Mouse (Mus musculus) forebrain, postnatal 0 days (tissue): ENCODE measurements around the gene Gid8. TPM values are rescaled to one million over a fixed set of nuclear protein-coding genes. Genes with fewer than 3 reads are reported as not detected.
A peak's percentile ranks its signal among the peaks of the same experiment; 100 is the strongest.
"Not testable (repeated sequence)": the region's sequence is repeated elsewhere in the genome, so short reads cannot be mapped to it uniquely, and the experiment has no call there.

Source experiments
- ATAC-seq: fragments of 200-750 bp; cut with Nextera tagmentation; 2 replicates; pipeline ENCODE4 v1.8.0; 2017; ENCODE audit warnings: mild to moderate bottlenecking, moderate library complexity
- DNase-seq: peaks from one replicate; pipeline ENCODE4 v3.0.0-alpha.2; 2015
- H3K27ac ChIP-seq: fragments of 300-500 bp; sonication (generic); 2 replicates; pipeline ENCODE4 v1.5.1; 2014; ENCODE audit warnings: low read depth, mild to moderate bottlenecking, antibody characterized with exemption, low read length, moderate library complexity, mixed read lengths
- H3K27me3 ChIP-seq: fragments of 300-500 bp; sonication (generic); 2 replicates; pipeline ENCODE4 v1.6.1; 2014; ENCODE audit warnings: mild to moderate bottlenecking, low read length, mixed read lengths; ENCODE audit not compliant: insufficient read depth
- H3K36me3 ChIP-seq: fragments of 300-500 bp; sonication (generic); 2 replicates; pipeline ENCODE4 v1.6.1; 2014; ENCODE audit warnings: mild to moderate bottlenecking, moderate library complexity; ENCODE audit not compliant: insufficient read depth
- H3K4me1 ChIP-seq: fragments of 300-500 bp; sonication (generic); 2 replicates; pipeline ENCODE4 v1.6.1; 2014; ENCODE audit warnings: antibody characterized with exemption; ENCODE audit not compliant: insufficient read depth
- H3K4me2 ChIP-seq: fragments of 300-500 bp; sonication (generic); 2 replicates; pipeline ENCODE4 v1.6.1; 2014; ENCODE audit warnings: low read depth, mild to moderate bottlenecking, moderate library complexity
- H3K4me3 ChIP-seq: fragments of 300-500 bp; sonication (generic); 2 replicates; pipeline ENCODE4 v1.5.1; 2014; ENCODE audit warnings: low read depth, low read length, mixed read lengths
- H3K9ac ChIP-seq: fragments of 300-500 bp; sonication (generic); 2 replicates; pipeline ENCODE4 v1.6.1; 2014; ENCODE audit warnings: mild to moderate bottlenecking
- H3K9me3 ChIP-seq: fragments of 300-500 bp; sonication (generic); 2 replicates; pipeline ENCODE4 v1.6.1; 2016; ENCODE audit warnings: low read length
- CTCF ChIP-seq: sonication (generic); IDR thresholded peaks from 2 replicates; pipeline ENCODE4 v1.5.1; 2016; ENCODE audit warnings: antibody characterized with exemption, control low read depth, low read depth
- WGBS: fragments of 180-500 bp; shearing (Covaris S2); extraction: QIAGEN DNeasy Blood & Tissue Kit; methylation state at CpG from one replicate; pipeline ENCODE4 v1.1.7; 2014; 5-methylcytosine and 5-hydroxymethylcytosine counted together
- polyA plus RNA-seq: library from polyadenylated mRNA; unstranded; fragments of >200 nt; fragmentation: Nextera tagmentation; extraction: Ambion mirVana; gene quantifications from 2 replicates; pipeline ENCODE4 v1.2.1, GENCODE M21; 2015
- total RNA-seq: library from RNA; depleted of rRNA; stranded (reverse); fragments of >200 nt; gene quantifications from 2 replicates; pipeline ENCODE4 v1.2.3, GENCODE M21; 2014

Gene Gid8
- total and polyA plus RNA-seq, 2 experiments from 2014 or later, result 50.6 to 69.9 TPM

DNA sequence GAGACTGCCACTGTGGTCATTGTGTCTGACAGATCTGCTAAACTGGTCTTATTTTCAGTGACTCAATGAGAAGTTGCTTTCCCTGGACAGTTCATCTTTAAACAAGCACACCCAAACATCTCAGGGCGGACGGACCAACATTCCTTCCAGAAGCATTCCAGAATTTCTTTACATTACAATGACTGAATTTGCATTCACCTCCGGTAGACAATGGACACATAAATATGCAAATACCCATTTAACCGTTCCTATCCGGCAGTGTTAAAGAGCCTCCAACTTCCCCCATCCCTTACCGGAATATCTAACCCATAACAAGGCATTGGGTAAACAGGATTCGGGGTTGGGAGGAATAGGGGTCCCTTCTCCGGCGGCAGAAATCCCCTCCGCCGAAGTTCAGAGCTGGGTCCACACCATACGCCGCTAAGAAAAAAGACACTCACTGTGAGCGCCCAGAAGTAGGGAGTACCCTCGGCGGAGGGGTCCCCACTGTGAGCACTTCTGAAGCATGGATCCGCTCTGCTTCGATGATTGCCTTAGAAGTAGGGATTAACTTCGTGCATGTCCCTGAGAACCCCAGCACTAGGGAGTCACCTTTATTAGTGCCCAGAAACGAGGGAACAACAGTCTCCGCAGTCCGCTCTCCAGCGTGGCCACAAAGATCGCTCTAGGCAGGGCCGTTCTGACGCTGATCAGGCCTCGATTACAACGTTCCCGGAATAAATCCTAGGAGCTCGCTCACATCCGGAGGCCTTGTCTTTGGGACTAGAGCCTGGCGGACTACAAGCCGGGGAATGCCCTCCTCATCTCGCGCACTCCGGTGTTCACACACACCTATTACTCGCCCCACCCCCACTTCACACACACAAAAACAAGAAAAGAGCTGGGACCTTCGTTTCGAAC, 644 bp upstream of the Gid8 start:
- Histone ChIP-seq H3K9ac (peak overlapping the region; percentile 95), H3K4me2 (peak overlapping the region; percentile 80), H3K27ac (peak overlapping the region; percentile 83), H3K4me1 (peaks cover 16% of the 10 kb centered on the region), H3K4me3 (peak overlapping the region; percentile 100), H3K9me3 (no peaks in the 10 kb centered on the region), H3K36me3 (peaks cover 9% of the 10 kb centered on the region), H3K27me3 (no peaks in the 10 kb centered on the region)
- ATAC-seq (peak; percentile 57), DNase-seq (no peak)
- no peak for TF ChIP-seq CTCF
- WGBS, result under 1% methylated on average over 39 of the region's 39 CpGs

DNA sequence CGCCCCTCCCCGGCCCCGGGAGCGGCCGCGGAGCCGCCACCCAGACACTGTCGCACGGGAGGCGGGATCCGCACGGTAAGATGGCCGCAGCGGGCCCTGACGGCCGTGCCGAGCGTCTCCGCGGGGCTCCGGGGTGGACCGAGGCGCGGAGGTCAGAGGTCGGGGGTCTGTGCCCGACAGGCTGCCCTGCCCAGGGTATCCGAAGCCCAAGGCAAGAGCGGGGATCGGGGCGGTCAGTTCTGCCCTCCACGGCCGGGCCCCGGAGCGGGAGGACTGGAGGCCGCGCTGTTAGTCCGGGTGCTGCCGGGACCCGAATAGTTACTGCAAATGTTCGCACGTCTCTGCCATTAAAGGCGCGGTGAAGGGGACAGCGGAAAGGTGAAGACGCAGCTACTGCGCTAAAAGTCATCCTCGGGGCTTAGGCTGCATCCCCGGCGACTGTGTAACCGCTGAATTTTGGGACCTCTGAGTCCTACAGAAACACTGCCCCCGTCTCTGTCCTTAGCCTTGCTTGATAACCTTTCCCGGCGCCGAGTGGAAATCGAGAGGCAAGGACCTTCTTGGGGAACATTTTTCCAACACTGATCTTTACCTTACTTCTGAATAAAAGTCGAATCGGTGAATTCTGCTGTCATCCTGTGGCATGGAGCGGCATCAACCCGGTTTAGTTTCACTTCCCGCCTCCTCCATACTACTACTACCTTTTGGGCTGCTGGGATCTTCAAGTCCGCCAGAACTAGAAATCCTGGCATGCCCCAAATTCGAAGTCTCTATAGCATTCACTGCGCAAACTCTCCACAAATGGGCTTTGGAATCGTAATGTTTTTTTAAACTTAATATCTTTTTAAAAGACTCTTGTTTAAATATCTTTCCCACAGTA, 599 bp downstream of the Gid8 start:
- Histone ChIP-seq H3K9me3 (no peaks in the 10 kb centered on the region), H3K36me3 (peaks cover 15% of the 10 kb centered on the region), H3K4me3 (peak overlapping the region; percentile 100), H3K27ac (peak overlapping the region; percentile 86), H3K27me3 (no peaks in the 10 kb centered on the region), H3K4me2 (peak overlapping the region; percentile 75), H3K9ac (peak overlapping the region; percentile 95), H3K4me1 (peaks cover 16% of the 10 kb centered on the region)
- TF ChIP-seq CTCF, result no peak
- DNase-seq (no peak), ATAC-seq (no peak; the same call in 1 of the 2 replicates)
- WGBS, result 6% methylated on average over 63 of the region's 64 CpGs

DNA sequence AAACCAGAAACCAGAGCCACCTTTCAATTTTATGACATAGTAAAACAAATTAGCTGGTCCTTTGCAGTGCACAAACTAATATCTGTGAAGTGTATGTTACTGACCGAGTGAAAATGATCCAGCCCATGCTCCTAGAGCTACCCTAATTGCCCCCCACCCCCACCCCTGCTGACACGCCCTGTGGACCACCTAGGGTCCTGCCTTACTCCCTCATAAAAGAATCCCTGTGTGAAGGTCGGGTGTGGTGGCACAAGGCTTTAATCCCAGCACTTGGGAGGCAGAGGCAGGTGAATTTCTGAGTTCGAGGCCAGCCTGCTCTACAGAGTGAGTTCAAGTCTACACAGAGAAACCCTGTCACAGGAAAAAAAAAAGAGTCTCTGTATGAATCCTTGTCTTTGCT, 1.6 kb downstream of the Gid8 start:
- WGBS, result 61% methylated on average over 4 of the region's 4 CpGs
- ATAC-seq (no peak), DNase-seq (no peak)
- Histone ChIP-seq H3K4me3 (no peak overlapping the region; the same call in 1 of the 2 replicates), H3K4me2 (peak overlapping the region; percentile 75; the same call in 1 of the 2 replicates), H3K27me3 (no peaks in the 10 kb centered on the region), H3K9ac (0 out of 2 replicates have a peak overlapping the region, but pooled peaks have one; percentile 95), H3K36me3 (peaks cover 19% of the 10 kb centered on the region), H3K4me1 (peaks cover 16% of the 10 kb centered on the region), H3K9me3 (no peaks in the 10 kb centered on the region), H3K27ac (no peak overlapping the region)
- TF ChIP-seq CTCF, result no peak

DNA sequence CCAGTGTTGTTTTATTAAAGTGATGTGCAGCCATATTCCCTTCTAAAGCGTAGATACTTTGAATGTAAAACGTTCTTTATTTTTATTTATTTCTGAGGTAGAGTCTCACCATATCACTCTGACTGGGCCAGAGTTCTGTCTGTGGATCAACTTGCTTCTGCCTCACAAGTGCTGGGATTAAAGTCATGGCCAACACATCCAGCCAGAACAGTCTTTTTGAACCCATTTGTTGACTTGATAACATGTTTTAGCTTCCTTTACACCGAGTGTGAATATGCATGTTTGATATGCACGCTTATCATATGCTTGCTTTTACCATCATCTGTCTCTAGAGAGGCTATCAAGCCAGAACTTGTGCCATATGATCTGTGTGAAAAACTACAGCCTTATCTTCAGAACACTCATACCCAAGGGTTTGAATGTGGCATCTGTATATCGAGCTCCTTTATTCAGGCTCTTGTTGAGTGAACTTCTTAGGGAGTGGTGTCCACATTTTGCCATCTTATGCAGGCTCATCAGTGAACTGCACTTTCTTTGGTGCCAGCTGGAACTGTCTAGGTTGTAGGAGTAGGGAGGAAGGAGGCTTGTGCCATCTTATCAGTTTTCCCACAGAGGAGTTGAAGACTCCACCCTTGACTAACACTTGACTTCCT, 2.2 kb downstream of the Gid8 start:
- H3K9me3 ChIP-seq, result no peaks in the 10 kb centered on the region
- H3K27ac ChIP-seq, result no peak overlapping the region
- ATAC-seq (no peak), DNase-seq (no peak)
- H3K4me1 ChIP-seq, result peaks cover 16% of the 10 kb centered on the region
- H3K4me3 ChIP-seq, result no peak overlapping the region
- peaks cover 26% of the 10 kb centered on the region for H3K36me3 ChIP-seq
- TF ChIP-seq CTCF, result no peak
- no peak overlapping the region for H3K9ac ChIP-seq
- no peak overlapping the region for H3K4me2 ChIP-seq
- WGBS, result 87% methylated on average over 5 of the region's 5 CpGs
- no peaks in the 10 kb centered on the region for H3K27me3 ChIP-seq

DNA sequence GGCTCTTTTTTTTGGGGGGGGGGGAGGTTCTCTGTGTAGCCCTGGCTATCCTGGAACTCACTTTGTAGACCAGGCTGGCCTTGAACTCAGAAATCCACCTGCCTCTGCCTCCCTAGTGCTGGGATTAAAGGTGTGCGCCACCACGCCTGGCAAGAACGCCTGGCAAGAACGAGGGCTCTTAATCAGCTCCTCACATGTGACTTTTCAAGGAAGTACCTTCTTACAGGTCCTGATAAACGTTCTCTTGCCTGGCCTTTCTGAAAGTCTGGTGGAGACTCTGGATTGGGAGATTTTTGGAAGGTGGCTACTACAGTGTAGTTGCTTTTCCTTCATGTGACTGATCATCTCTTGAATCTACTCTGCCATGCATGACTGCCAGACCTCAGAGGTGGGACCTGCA, 12.8 kb downstream of the Gid8 start:
- H3K4me2 ChIP-seq, H3K9ac ChIP-seq, H3K27me3 ChIP-seq, H3K4me3 ChIP-seq, H3K4me1 ChIP-seq, ATAC-seq, H3K9me3 ChIP-seq, H3K27ac ChIP-seq, DNase-seq: not testable (repeated sequence)
- H3K36me3 ChIP-seq, result peaks cover 54% of the 10 kb centered on the region
- 96% methylated on average over 5 of the region's 5 CpGs for WGBS

DNA sequence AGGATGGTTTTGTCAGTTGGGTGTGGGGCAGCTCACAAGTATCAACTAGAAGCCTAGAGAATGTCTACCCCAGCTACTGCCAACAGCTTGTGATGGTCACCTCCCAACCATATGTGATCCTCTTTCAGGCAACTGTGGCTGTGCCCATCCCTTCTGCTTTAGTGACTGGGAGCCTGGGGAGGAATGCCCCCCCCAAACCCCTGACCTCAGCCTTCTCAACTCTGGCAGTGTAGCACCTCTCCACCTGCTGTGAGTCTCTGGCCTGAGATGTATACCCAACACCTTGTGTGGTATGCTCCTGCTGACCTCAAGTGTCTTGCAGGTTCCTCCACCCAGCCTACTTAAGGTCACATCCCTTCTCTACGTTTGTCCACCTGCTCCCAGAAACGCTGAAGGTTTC, 13.9 kb downstream of the Gid8 start:
- ATAC-seq (no peak), DNase-seq (no peak)
- no peaks in the 10 kb centered on the region for H3K4me1 ChIP-seq
- peaks cover 46% of the 10 kb centered on the region for H3K36me3 ChIP-seq
- no peak overlapping the region for H3K27ac ChIP-seq
- no peak overlapping the region for H3K4me3 ChIP-seq
- no peak for TF ChIP-seq CTCF
- no peaks in the 10 kb centered on the region for H3K9me3 ChIP-seq
- no peak overlapping the region for H3K9ac ChIP-seq
- H3K4me2 ChIP-seq, result no peak overlapping the region
- H3K27me3 ChIP-seq, result no peaks in the 10 kb centered on the region
- 75% methylated on average over 2 of the region's 2 CpGs for WGBS
